Comparison of ENCODE assay signal across 29 mouse cellular contexts in the genomic region with DNA sequence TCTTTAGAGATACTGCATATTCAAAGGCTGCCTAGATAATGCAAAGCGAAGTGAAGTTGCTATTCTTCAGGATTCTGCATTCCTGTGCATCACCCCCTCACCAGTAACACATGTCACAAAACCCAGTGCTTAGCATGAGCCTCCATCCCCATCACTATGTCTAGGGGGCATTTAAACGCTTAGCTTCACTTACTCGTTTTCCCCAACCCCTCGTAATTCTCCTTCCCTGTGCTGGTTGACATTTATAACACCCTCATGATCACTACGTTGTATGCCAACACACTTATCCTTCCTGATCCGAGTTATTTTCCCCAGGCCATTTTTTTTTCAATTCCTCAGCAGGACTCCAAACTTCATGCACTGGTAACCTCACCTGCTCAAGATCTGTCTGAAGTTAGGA.
"Had no signal": no experiment of that assay in that cellular context is flagged by ENCODE, and none has a peak within 500 bp of the region (broad histone marks: within the 10 kb centered on the region; RNA-seq: fewer than 3 reads in every experiment).

No protein-coding gene starts in this region.

- H3K27me3 ChIP-seq: embryonic facial prominence, embryonic 12.5 days; embryonic facial prominence, embryonic 13.5 days; embryonic facial prominence, embryonic 15.5 days; forebrain, embryonic 12.5 days; forebrain, embryonic 13.5 days; forebrain, embryonic 15.5 days had no signal

- H3K36me3 ChIP-seq: embryonic facial prominence, embryonic 10.5 days; embryonic facial prominence, embryonic 12.5 days; embryonic facial prominence, embryonic 13.5 days; embryonic facial prominence, embryonic 15.5 days; forebrain, embryonic 10.5 days; forebrain, embryonic 12.5 days; forebrain, embryonic 15.5 days had no signal

- H3K9me3 ChIP-seq: embryonic facial prominence, embryonic 10.5 days; embryonic facial prominence, embryonic 12.5 days; embryonic facial prominence, embryonic 13.5 days; embryonic facial prominence, embryonic 15.5 days; forebrain, embryonic 10.5 days; forebrain, embryonic 12.5 days; forebrain, embryonic 13.5 days; forebrain, embryonic 15.5 days had no signal

- H3K27ac ChIP-seq: embryonic facial prominence, embryonic 10.5 days; embryonic facial prominence, embryonic 12.5 days; embryonic facial prominence, embryonic 13.5 days; embryonic facial prominence, embryonic 15.5 days; forebrain, embryonic 10.5 days; forebrain, embryonic 12.5 days; forebrain, embryonic 13.5 days; forebrain, embryonic 15.5 days; gastrocnemius, adult 2 months; heart, adult 2 months had no signal

- H3K4me3 ChIP-seq: embryonic facial prominence, embryonic 10.5 days; embryonic facial prominence, embryonic 12.5 days; embryonic facial prominence, embryonic 13.5 days; embryonic facial prominence, embryonic 15.5 days; erythroblast, embryonic 14.5 days; forebrain, embryonic 10.5 days; forebrain, embryonic 12.5 days; forebrain, embryonic 13.5 days; forebrain, embryonic 15.5 days; gastrocnemius, adult 2 months; heart, adult 2 months had no signal

- DNase-seq: cerebellum, adult 2 months; cerebellum, adult 8-10 months; cerebellum, adult 9-10 months; cerebellum, adult 9-11 months; cerebellum, postnatal 10 days; cerebellum, postnatal 14 days; cerebellum, postnatal 25 days; cerebellum, postnatal 36 days; embryo, embryonic 11 days; forebrain, postnatal 0 days; gastrocnemius, adult 2 months; gastrocnemius, postnatal 10 days; gastrocnemius, postnatal 14 days; gastrocnemius, postnatal 25 days; gastrocnemius, postnatal 36 days; heart, adult 11 months; heart, adult 18-20 months; heart, adult 2 months had no signal

- H3K4me1 ChIP-seq: embryonic facial prominence, embryonic 10.5 days; embryonic facial prominence, embryonic 12.5 days; embryonic facial prominence, embryonic 13.5 days; embryonic facial prominence, embryonic 15.5 days; forebrain, embryonic 12.5 days; forebrain, embryonic 13.5 days; forebrain, embryonic 15.5 days had no signal

- ATAC-seq: forebrain, embryonic 13.5 days; forebrain, embryonic 14.5 days; forebrain, embryonic 15.5 days; forebrain, embryonic 16.5 days; forebrain, postnatal 0 days had no signal

- H3K9ac ChIP-seq: embryonic facial prominence, embryonic 12.5 days; embryonic facial prominence, embryonic 13.5 days; embryonic facial prominence, embryonic 15.5 days; forebrain, embryonic 12.5 days; forebrain, embryonic 13.5 days; forebrain, embryonic 15.5 days; forebrain, postnatal 0 days had no signal

- H3K4me2 ChIP-seq: embryonic facial prominence, embryonic 12.5 days; embryonic facial prominence, embryonic 13.5 days; embryonic facial prominence, embryonic 15.5 days; forebrain, embryonic 12.5 days; forebrain, embryonic 13.5 days; forebrain, embryonic 15.5 days had no signal
